Mouse (Mus musculus): ENCODE results near the gene Itsn1. TPM values are rescaled to one million over a fixed set of nuclear protein-coding genes. Genes with fewer than 3 reads are reported as not detected.

Itsn1 gene
- polyA plus RNA-seq, 1 experiment from 2014 or later = 7.8 TPM

GRCm38 (mm10) chr16:91829121-91829520, 100.0 kb downstream of the Itsn1 start:
- TF ChIP-seq EP300 (optimal IDR thresholded peaks at IDR 0.05) = no peak
- TF ChIP-seq CTCF (IDR thresholded peaks at IDR 0.05; ENCODE audit: low read depth) = no peak
- WGBS = 62% methylated on average over 5 of the region's 5 CpGs
- no peak overlapping the region for H3K9ac ChIP-seq (ENCODE audit: low read length)
- H3K36me3 ChIP-seq (ENCODE audit: control insufficient read depth, insufficient read depth, low read length) = 0 out of 2 replicates have a peak, but pooled peaks cover 2% of the 10 kb centered on the region
- no peak for DNase-seq (ENCODE audit: low spot score)
- H3K4me3 ChIP-seq (ENCODE audit: low read depth, low read length) = no peak overlapping the region
- H3K27ac ChIP-seq (replicated peaks) = no peak overlapping the region
- no peak for ATAC-seq (ENCODE audit: low FRiP score, low TSS enrichment)
- no peak overlapping the region for H3K4me2 ChIP-seq (replicated peaks; ENCODE audit: low read depth)
- no peaks in the 10 kb centered on the region for H3K27me3 ChIP-seq (ENCODE audit: control insufficient read depth, insufficient read depth, low read length)
- no peaks in the 10 kb centered on the region for H3K9me3 ChIP-seq (ENCODE audit: control insufficient read depth, low read length)
- no peaks in the 10 kb centered on the region for H3K4me1 ChIP-seq (replicated peaks; ENCODE audit: control insufficient read depth, insufficient read depth)

GRCm38 (mm10) chr16:91830260-91830659, 101.2 kb downstream of the Itsn1 start:
- Histone ChIP-seq H3K4me3 (ENCODE audit: low read depth, low read length) (no peak overlapping the region), H3K27me3 (ENCODE audit: control insufficient read depth, insufficient read depth, low read length) (no peaks in the 10 kb centered on the region), H3K4me2 (replicated peaks; ENCODE audit: low read depth) (no peak overlapping the region), H3K9me3 (ENCODE audit: control insufficient read depth, low read length) (no peaks in the 10 kb centered on the region), H3K36me3 (ENCODE audit: control insufficient read depth, insufficient read depth, low read length) (0 out of 2 replicates have a peak, but pooled peaks cover 2% of the 10 kb centered on the region), H3K4me1 (replicated peaks; ENCODE audit: control insufficient read depth, insufficient read depth) (no peaks in the 10 kb centered on the region), H3K9ac (ENCODE audit: low read length) (no peak overlapping the region), H3K27ac (replicated peaks) (no peak overlapping the region)
- no peak for DNase-seq (ENCODE audit: low spot score)
- no peak for ATAC-seq (ENCODE audit: low FRiP score, low TSS enrichment)
- WGBS = 87% methylated on average over 23 of the region's 23 CpGs
- TF ChIP-seq CTCF (IDR thresholded peaks at IDR 0.05; ENCODE audit: low read depth) (no peak), EP300 (optimal IDR thresholded peaks at IDR 0.05) (no peak)

GRCm38 (mm10) chr16:91833121-91833520, 104.0 kb downstream of the Itsn1 start:
- no peak for DNase-seq (ENCODE audit: low spot score)
- no peaks in the 10 kb centered on the region for H3K4me1 ChIP-seq (replicated peaks; ENCODE audit: control insufficient read depth, insufficient read depth)

GRCm38 (mm10) chr16:91833558-91833957, 104.5 kb downstream of the Itsn1 start:
- no peaks in the 10 kb centered on the region for H3K9me3 ChIP-seq (ENCODE audit: control insufficient read depth, low read length)
- no peak overlapping the region for H3K9ac ChIP-seq (ENCODE audit: low read length)
- DNase-seq (ENCODE audit: low spot score) = no peak
- 72% methylated on average over 2 of the region's 2 CpGs for WGBS
- no peak overlapping the region for H3K27ac ChIP-seq (replicated peaks)
- TF ChIP-seq EP300 (optimal IDR thresholded peaks at IDR 0.05) (no peak), CTCF (IDR thresholded peaks at IDR 0.05; ENCODE audit: low read depth) (no peak)
- no peak for ATAC-seq (ENCODE audit: low FRiP score, low TSS enrichment)
- H3K36me3 ChIP-seq (ENCODE audit: control insufficient read depth, insufficient read depth, low read length) = peaks cover 5% of the 10 kb centered on the region; the same call in 1 of the 2 replicates
- H3K4me1 ChIP-seq (replicated peaks; ENCODE audit: control insufficient read depth, insufficient read depth) = no peaks in the 10 kb centered on the region
- no peaks in the 10 kb centered on the region for H3K27me3 ChIP-seq (ENCODE audit: control insufficient read depth, insufficient read depth, low read length)
- no peak overlapping the region for H3K4me3 ChIP-seq (ENCODE audit: low read depth, low read length)
- H3K4me2 ChIP-seq (replicated peaks; ENCODE audit: low read depth) = no peak overlapping the region

More at GRCm38 (mm10) chr16:91833121-91833520, 104.0 kb downstream of the Itsn1 start:
- Histone ChIP-seq H3K9me3 (ENCODE audit: control insufficient read depth, low read length) (no peaks in the 10 kb centered on the region), H3K27ac (replicated peaks) (no peak overlapping the region), H3K4me2 (replicated peaks; ENCODE audit: low read depth) (no peak overlapping the region), H3K27me3 (ENCODE audit: control insufficient read depth, insufficient read depth, low read length) (no peaks in the 10 kb centered on the region), H3K4me3 (ENCODE audit: low read depth, low read length) (no peak overlapping the region), H3K36me3 (ENCODE audit: control insufficient read depth, insufficient read depth, low read length) (peaks cover 5% of the 10 kb centered on the region; the same call in 1 of the 2 replicates), H3K9ac (ENCODE audit: low read length) (no peak overlapping the region)
- WGBS = 81% methylated on average over 5 of the region's 5 CpGs
- TF ChIP-seq EP300 (optimal IDR thresholded peaks at IDR 0.05) (no peak), CTCF (IDR thresholded peaks at IDR 0.05; ENCODE audit: low read depth) (no peak)
- no peak for ATAC-seq (ENCODE audit: low FRiP score, low TSS enrichment)

- Histone ChIP-seq H3K27me3 (ENCODE audit: control insufficient read depth, insufficient read depth, low read length) (no peaks in the 10 kb centered on the region), H3K4me2 (replicated peaks; ENCODE audit: low read depth) (no peak overlapping the region), H3K9me3 (ENCODE audit: control insufficient read depth, low read length) (no peaks in the 10 kb centered on the region), H3K36me3 (ENCODE audit: control insufficient read depth, insufficient read depth, low read length) (peaks cover 5% of the 10 kb centered on the region; the same call in 1 of the 2 replicates), H3K9ac (ENCODE audit: low read length) (no peak overlapping the region), H3K4me3 (ENCODE audit: low read depth, low read length) (no peak overlapping the region), H3K27ac (replicated peaks) (no peak overlapping the region), H3K4me1 (replicated peaks; ENCODE audit: control insufficient read depth, insufficient read depth) (no peaks in the 10 kb centered on the region)
- TF ChIP-seq CTCF (IDR thresholded peaks at IDR 0.05; ENCODE audit: low read depth) (no peak), EP300 (optimal IDR thresholded peaks at IDR 0.05) (no peak)
- DNase-seq (ENCODE audit: low spot score) = no peak
- no peak for ATAC-seq (ENCODE audit: low FRiP score, low TSS enrichment)
- 87% methylated on average over 1 of the region's 1 CpGs for WGBS
These were observed 104.9 kb downstream of the Itsn1 start for GRCm38 (mm10) chr16:91833981-91834380.

GRCm38 (mm10) chr16:91835790-91836189, 106.7 kb downstream of the Itsn1 start:
- H3K9ac ChIP-seq (ENCODE audit: low read length) = no peak overlapping the region
- TF ChIP-seq EP300 (optimal IDR thresholded peaks at IDR 0.05) (no peak), CTCF (IDR thresholded peaks at IDR 0.05; ENCODE audit: low read depth) (no peak)
- 85% methylated on average over 6 of the region's 6 CpGs for WGBS
- DNase-seq (ENCODE audit: low spot score) (no peak), ATAC-seq (ENCODE audit: low FRiP score, low TSS enrichment) (no peak)
- peaks cover 3% of the 10 kb centered on the region; the same call in 1 of the 2 replicates for H3K36me3 ChIP-seq (ENCODE audit: control insufficient read depth, insufficient read depth, low read length)
- no peaks in the 10 kb centered on the region for H3K4me1 ChIP-seq (replicated peaks; ENCODE audit: control insufficient read depth, insufficient read depth)
- H3K27me3 ChIP-seq (ENCODE audit: control insufficient read depth, insufficient read depth, low read length) = no peaks in the 10 kb centered on the region
- H3K4me3 ChIP-seq (ENCODE audit: low read depth, low read length) = no peak overlapping the region
- no peaks in the 10 kb centered on the region for H3K9me3 ChIP-seq (ENCODE audit: control insufficient read depth, low read length)
- no peak overlapping the region for H3K4me2 ChIP-seq (replicated peaks; ENCODE audit: low read depth)
- no peak overlapping the region for H3K27ac ChIP-seq (replicated peaks)
